Mouse (Mus musculus) ES-E14 (cell line): ENCODE data around the gene Chd9.

Experiments
- CHD2 ChIP-seq: IDR thresholded peaks from 2 replicates; pipeline ENCODE4 v1.6.1; 2014; ENCODE audit warnings: mild to moderate bottlenecking, low read depth, low read length, inconsistent platforms
- MAFK ChIP-seq: IDR thresholded peaks from 2 replicates; pipeline ENCODE4 v1.6.1; 2014; ENCODE audit warnings: mild to moderate bottlenecking, low read depth, low read length, inconsistent platforms; ENCODE audit not compliant: insufficient read depth
- ZNF384 ChIP-seq: IDR thresholded peaks from 2 replicates; pipeline ENCODE4 v1.6.1; 2012; ENCODE audit warnings: low read depth, low read length, inconsistent platforms

DNA sequence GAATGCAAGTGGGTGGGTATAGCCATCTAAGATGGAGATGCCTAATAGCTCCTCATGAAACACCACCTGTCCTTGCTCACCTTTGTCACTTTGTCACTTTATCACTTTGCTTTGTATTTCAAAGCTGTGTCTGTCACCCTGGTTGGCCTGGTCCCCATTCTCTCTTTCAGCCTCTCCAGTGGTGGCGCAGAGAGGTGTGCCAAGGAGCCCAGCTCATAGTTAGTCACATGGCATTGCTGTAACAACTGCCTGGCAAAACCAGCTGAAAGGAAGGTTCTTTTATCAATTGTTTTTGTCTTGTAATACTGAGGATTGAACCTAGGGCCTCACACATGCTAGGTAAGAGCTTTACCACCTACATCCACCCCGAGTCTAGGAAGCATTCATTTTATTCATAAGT lies 38.9 kb downstream of the Chd9 start:
- TF ChIP-seq CHD2 (no peak), ZNF384 (no peak), MAFK (no peak)
